Mouse (Mus musculus): ENCODE results near the gene Gimd1. TPM values are rescaled to one million over a fixed set of nuclear protein-coding genes. Genes with fewer than 3 reads are reported as not detected.

Gene Gimd1
- polyA plus RNA-seq, 1 experiment: not detected

- WGBS: 63% methylated on average over 2 of the region's 2 CpGs
These were observed 47.9 kb downstream of the Gimd1 start for GRCm38 (mm10) chr3:132677494-132677893.

DNA sequence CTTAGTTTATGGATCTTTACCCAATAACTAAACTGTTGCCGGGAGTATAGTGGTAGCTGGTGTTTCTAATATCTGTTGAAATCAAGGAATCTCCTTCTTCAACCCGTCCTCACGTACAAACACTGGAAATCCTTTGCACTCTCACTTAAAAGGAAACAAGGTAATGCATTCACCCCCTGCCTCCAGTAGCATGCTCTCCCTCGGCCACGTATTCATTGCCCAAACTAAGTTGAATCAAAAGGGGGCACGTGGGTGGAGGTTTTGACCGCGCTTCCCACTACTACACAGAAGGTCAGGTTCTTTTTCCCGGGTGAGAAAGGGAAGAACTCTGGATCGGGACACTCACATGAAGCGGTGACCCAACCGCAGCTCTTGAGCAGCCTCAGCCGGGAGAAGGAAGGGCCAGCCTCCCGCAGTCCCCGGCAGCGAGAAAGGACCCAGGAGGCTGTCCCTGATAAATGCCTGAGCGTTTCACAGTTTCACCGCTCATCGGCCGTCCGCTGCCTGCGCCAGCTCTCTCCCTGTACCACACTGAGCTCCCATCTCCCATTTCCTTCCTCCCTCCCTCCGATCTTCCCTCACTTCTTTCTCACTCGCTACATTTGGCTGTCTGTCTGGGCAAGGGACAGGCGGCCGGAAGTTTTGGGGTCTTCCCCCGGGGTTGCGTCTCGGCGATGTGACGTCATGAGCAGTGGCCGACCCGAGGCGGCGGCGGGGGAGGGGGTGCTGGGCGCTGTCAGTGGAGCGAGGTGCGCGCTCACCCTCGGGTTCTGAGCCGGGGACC is 54.0 kb downstream of the Gimd1 start, which contains the start of gene Tbck:
Gene Tbck, plus strand, starts transcription at position 698 of the 784 bp plus-strand sequence.
- Histone ChIP-seq H3K27ac (ENCODE audit: control insufficient read depth, insufficient read depth, low read depth, low read length, poor library complexity) (peak within 1 kb of the TSS; percentile 94), H3K4me1 (ENCODE audit: control insufficient read depth, insufficient read depth, low read length) (no peaks in the 10 kb centered on the region; the same call in 1 of the 2 replicates), H3K4me3 (replicated peaks; ENCODE audit: control insufficient read depth, low read depth, low read length) (peak within 1 kb of the TSS; percentile 96)
- TF ChIP-seq CTCF (IDR thresholded peaks at IDR 0.05; ENCODE audit: control insufficient read depth, insufficient read depth, low read length) (no peak), POLR2A (IDR thresholded peaks at IDR 0.05; ENCODE audit: borderline replicate concordance, control insufficient read depth, low read depth, low read length) (peak; percentile 45; the same call in 1 of the 2 replicates)
- under 1% methylated on average over 42 of the region's 42 CpGs for WGBS

More at GRCm38 (mm10) chr3:132677494-132677893, 47.9 kb downstream of the Gimd1 start:
- TF ChIP-seq POLR2A (IDR thresholded peaks at IDR 0.05; ENCODE audit: borderline replicate concordance, control insufficient read depth, low read depth, low read length): no peak
- H3K4me1 ChIP-seq (ENCODE audit: control insufficient read depth, insufficient read depth, low read length): no peaks in the 10 kb centered on the region; the same call in 1 of the 2 replicates
- no peak overlapping the region for H3K27ac ChIP-seq (ENCODE audit: control insufficient read depth, insufficient read depth, low read depth, low read length, poor library complexity)
- no peak overlapping the region for H3K4me3 ChIP-seq (replicated peaks; ENCODE audit: control insufficient read depth, low read depth, low read length)

- no peaks in the 10 kb centered on the region; the same call in 1 of the 2 replicates for H3K4me1 ChIP-seq (ENCODE audit: control insufficient read depth, insufficient read depth, low read length)
- TF ChIP-seq POLR2A (IDR thresholded peaks at IDR 0.05; ENCODE audit: borderline replicate concordance, control insufficient read depth, low read depth, low read length): no peak
- no peak for TF ChIP-seq CTCF (IDR thresholded peaks at IDR 0.05; ENCODE audit: control insufficient read depth, insufficient read depth, low read length)
- H3K27ac ChIP-seq (ENCODE audit: control insufficient read depth, insufficient read depth, low read depth, low read length, poor library complexity): peak within 1 kb of the TSS; percentile 94
- H3K4me3 ChIP-seq (replicated peaks; ENCODE audit: control insufficient read depth, low read depth, low read length): peak within 1 kb of the TSS; percentile 96
- WGBS: under 1% methylated on average over 27 of the region's 27 CpGs
These were observed 54.8 kb downstream of the Gimd1 start, which contains the start of gene Aimp1 for GRCm38 (mm10) chr3:132684231-132684928. Gene Aimp1 (minus strand): TSS chr3:132684370.

Other genes starting within 250 kb of the Gimd1 start
- gene Tbck, start 54.3 kb downstream of the Gimd1 start, polyA plus RNA-seq (2011; ENCODE audit: insufficient read depth, insufficient read length, low replicate concordance, missing spikeins): 3.0 and 7.0 TPM in 2 replicates
- gene Aimp1, start 54.5 kb downstream of the Gimd1 start, polyA plus RNA-seq (2011; ENCODE audit: insufficient read depth, insufficient read length, low replicate concordance, missing spikeins): 57.3 and 72.9 TPM in 2 replicates